Mouse (Mus musculus): ENCODE results near the gene Rnase12.

GRCm38 (mm10) chr14:51089674-51090076 is 32.2 kb upstream of the Rnase12 start:
- no peak for TF ChIP-seq GATA1 (IDR thresholded peaks at IDR 0.05; ENCODE audit: low read length)
- no peak for TF ChIP-seq TAL1 (IDR thresholded peaks at IDR 0.05; ENCODE audit: low read length)

All from erythroblast, embryonic 14.5 days (primary cell).